Mouse (Mus musculus): Measurements from ENCODE around the gene BC049715. TPM values are rescaled to one million over a fixed set of nuclear protein-coding genes. Genes with fewer than 3 reads are reported as not detected.
"Not testable (repeated sequence)": the region's sequence is repeated elsewhere in the genome, so short reads cannot be mapped to it uniquely, and the experiment has no call there.

BC049715 gene
- polyA plus RNA-seq, 1 experiment from 2014 or later = 2.1 TPM

GRCm38 (mm10) chr6:136884766-136885165 lies 57.3 kb downstream of the BC049715 start:
- H3K9ac ChIP-seq (ENCODE audit: low read depth, low read length); H3K4me2 ChIP-seq; H3K4me3 ChIP-seq (ENCODE audit: low read depth, low read length); H3K9me3 ChIP-seq (replicated peaks; ENCODE audit: control insufficient read depth, low read length); H3K27ac ChIP-seq (ENCODE audit: low read depth, low read length); H3K36me3 ChIP-seq (ENCODE audit: control insufficient read depth, insufficient read depth, low read length); H3K27me3 ChIP-seq (ENCODE audit: control insufficient read depth, insufficient read depth, low read length); ATAC-seq (replicated peaks; ENCODE audit: insufficient number of reproducible peaks, low FRiP score, low TSS enrichment); H3K4me1 ChIP-seq (ENCODE audit: control insufficient read depth, insufficient read depth, low read length): not testable (repeated sequence)
- WGBS (ENCODE audit: insufficient replicate concordance) = 48% methylated on average over 1 of the region's 1 CpGs

- H3K27ac ChIP-seq (ENCODE audit: low read depth, low read length) = peak overlapping the region; percentile 37; the same call in 1 of the 2 replicates
- no peaks in the 10 kb centered on the region for H3K4me1 ChIP-seq (ENCODE audit: control insufficient read depth, insufficient read depth, low read length)
- no peaks in the 10 kb centered on the region for H3K27me3 ChIP-seq (ENCODE audit: control insufficient read depth, insufficient read depth, low read length)
- H3K4me2 ChIP-seq = no peak overlapping the region
- H3K4me3 ChIP-seq (ENCODE audit: low read depth, low read length) = no peak overlapping the region
- H3K9me3 ChIP-seq (replicated peaks; ENCODE audit: control insufficient read depth, low read length) = no peaks in the 10 kb centered on the region
- no peak overlapping the region for H3K9ac ChIP-seq (ENCODE audit: low read depth, low read length)
- 51% methylated on average over 9 of the region's 9 CpGs for WGBS (ENCODE audit: insufficient replicate concordance)
- ATAC-seq (replicated peaks; ENCODE audit: insufficient number of reproducible peaks, low FRiP score, low TSS enrichment) = no peak; the same call in 1 of the 2 replicates
- no peaks in the 10 kb centered on the region for H3K36me3 ChIP-seq (ENCODE audit: control insufficient read depth, insufficient read depth, low read length)
Observed at GRCm38 (mm10) chr6:136887854-136888253, 60.4 kb downstream of the BC049715 start.

- Histone ChIP-seq H3K36me3 (ENCODE audit: control insufficient read depth, insufficient read depth, low read length) (no peaks in the 10 kb centered on the region), H3K27ac (ENCODE audit: low read depth, low read length) (no peak overlapping the region), H3K4me1 (ENCODE audit: control insufficient read depth, insufficient read depth, low read length) (no peaks in the 10 kb centered on the region), H3K4me2 (no peak overlapping the region), H3K9ac (ENCODE audit: low read depth, low read length) (no peak overlapping the region), H3K27me3 (ENCODE audit: control insufficient read depth, insufficient read depth, low read length) (no peaks in the 10 kb centered on the region), H3K4me3 (ENCODE audit: low read depth, low read length) (no peak overlapping the region), H3K9me3 (replicated peaks; ENCODE audit: control insufficient read depth, low read length) (no peaks in the 10 kb centered on the region)
- 88% methylated on average over 6 of the region's 6 CpGs for WGBS (ENCODE audit: insufficient replicate concordance)
- ATAC-seq (replicated peaks; ENCODE audit: insufficient number of reproducible peaks, low FRiP score, low TSS enrichment) = no peak
Observed at GRCm38 (mm10) chr6:136889067-136889466, 61.6 kb downstream of the BC049715 start.

- Histone ChIP-seq H3K27ac (ENCODE audit: low read depth, low read length) (no peak overlapping the region), H3K4me3 (ENCODE audit: low read depth, low read length) (no peak overlapping the region), H3K36me3 (ENCODE audit: control insufficient read depth, insufficient read depth, low read length) (no peaks in the 10 kb centered on the region), H3K4me1 (ENCODE audit: control insufficient read depth, insufficient read depth, low read length) (no peaks in the 10 kb centered on the region), H3K27me3 (ENCODE audit: control insufficient read depth, insufficient read depth, low read length) (no peaks in the 10 kb centered on the region), H3K9me3 (replicated peaks; ENCODE audit: control insufficient read depth, low read length) (no peaks in the 10 kb centered on the region), H3K9ac (ENCODE audit: low read depth, low read length) (no peak overlapping the region), H3K4me2 (no peak overlapping the region)
- 85% methylated on average over 6 of the region's 6 CpGs for WGBS (ENCODE audit: insufficient replicate concordance)
- no peak for ATAC-seq (replicated peaks; ENCODE audit: insufficient number of reproducible peaks, low FRiP score, low TSS enrichment)
Observed at GRCm38 (mm10) chr6:136889554-136889953, 62.1 kb downstream of the BC049715 start.

Small RNAs within 50 kb of the gene (microRNA-seq; reads per million reads assigned to microRNA genes)
- not detected for gene Gm44364 (ENCODE audit: borderline number of aligned reads)

Other genes starting within 250 kb of the BC049715 start
- 5.3 and 5.4 TPM in 2 replicates for gene Plbd1, start 165.7 kb upstream of the BC049715 start, polyA plus RNA-seq (2014; fragmentation: Nextera tagmentation; extraction: Ambion mirVana)
- gene Gucy2c, start 45.9 kb upstream of the BC049715 start, polyA plus RNA-seq (2014; fragmentation: Nextera tagmentation; extraction: Ambion mirVana) = 0.11 TPM in 1 of 2 replicates, not detected in the other
- 0.17 and 0.51 TPM in 2 replicates for gene Hist4h4, start 23.2 kb upstream of the BC049715 start, polyA plus RNA-seq (2014; fragmentation: Nextera tagmentation; extraction: Ambion mirVana)
- 81.7 and 91.1 TPM in 2 replicates for gene H2afj, start 19.4 kb upstream of the BC049715 start, polyA plus RNA-seq (2014; fragmentation: Nextera tagmentation; extraction: Ambion mirVana)
- 93.5 and 107 TPM in 2 replicates for gene Wbp11, start 607 bp downstream of the BC049715 start, polyA plus RNA-seq (2014; fragmentation: Nextera tagmentation; extraction: Ambion mirVana)
- not detected in 2 replicates for gene Smco3, start 7.8 kb downstream of the BC049715 start, polyA plus RNA-seq (2014; fragmentation: Nextera tagmentation; extraction: Ambion mirVana)
- gene Art4, start 30.1 kb downstream of the BC049715 start, polyA plus RNA-seq (2014; fragmentation: Nextera tagmentation; extraction: Ambion mirVana) = 13.2 and 15.1 TPM in 2 replicates
- gene Mgp, start 48.2 kb downstream of the BC049715 start, polyA plus RNA-seq (2014; fragmentation: Nextera tagmentation; extraction: Ambion mirVana) = 73.6 and 75.1 TPM in 2 replicates
- gene Erp27, start 94.6 kb downstream of the BC049715 start, polyA plus RNA-seq (2014; fragmentation: Nextera tagmentation; extraction: Ambion mirVana) = 1.3 and 1.5 TPM in 2 replicates
- 0.43 TPM in 1 of 2 replicates, not detected in the other for gene Pde6h, start 96.2 kb downstream of the BC049715 start, polyA plus RNA-seq (2014; fragmentation: Nextera tagmentation; extraction: Ambion mirVana)
- gene Arhgdib, start 114.3 kb downstream of the BC049715 start, polyA plus RNA-seq (2014; fragmentation: Nextera tagmentation; extraction: Ambion mirVana) = 115 and 128 TPM in 2 replicates